Mouse (Mus musculus) layer of hippocampus, adult 2 months (tissue): ENCODE data around the gene Pogz. TPM values are rescaled to one million over a fixed set of nuclear protein-coding genes. Genes with fewer than 3 reads are reported as not detected.

ENCODE experiments used
- total RNA-seq, 2 experiments: library from RNA; stranded (reverse); gene quantifications; 2 replicates each; pipeline ENCODE4 v1.2.3; 2021

Pogz gene
- total RNA-seq, 2 experiments from 2014 or later: 61.3 to 64.6 TPM

Other genes with a start within 250 kb of the Pogz start
- gene Gm10972, start 194.5 kb upstream of the Pogz start, total RNA-seq: not detected
- gene Tuft1, start 178.7 kb upstream of the Pogz start, total RNA-seq: 1 to 10 TPM; 2.4 to 2.8 TPM
- 1 to 10 TPM; 2.1 to 2.2 TPM for gene Selenbp2, start 144.0 kb upstream of the Pogz start, total RNA-seq
- 1 to 10 TPM; 3.7 TPM for gene Cgn, start 51.1 kb upstream of the Pogz start, total RNA-seq
- 100 to 1,000 TPM; 272 to 281 TPM for gene Psmb4, start 49.4 kb downstream of the Pogz start, total RNA-seq
- 10 to 100 TPM; 10.3 to 10.5 TPM for gene Selenbp1, start 95.5 kb downstream of the Pogz start, total RNA-seq
- 10 to 100 TPM; 23.9 to 24.6 TPM for gene Rfx5, start 116.5 kb downstream of the Pogz start, total RNA-seq
- gene Pi4kb, start 137.2 kb downstream of the Pogz start, total RNA-seq: 10 to 100 TPM; 58.7 to 64.4 TPM
- 10 to 100 TPM; 26.2 to 26.6 TPM for gene Zfp687, start 177.9 kb downstream of the Pogz start, total RNA-seq
- 100 to 1,000 TPM; 158 to 160 TPM for gene Psmd4, start 205.0 kb downstream of the Pogz start, total RNA-seq